Mouse (Mus musculus): Measurements from ENCODE around the gene Lef1.

Lef1 gene

DNA sequence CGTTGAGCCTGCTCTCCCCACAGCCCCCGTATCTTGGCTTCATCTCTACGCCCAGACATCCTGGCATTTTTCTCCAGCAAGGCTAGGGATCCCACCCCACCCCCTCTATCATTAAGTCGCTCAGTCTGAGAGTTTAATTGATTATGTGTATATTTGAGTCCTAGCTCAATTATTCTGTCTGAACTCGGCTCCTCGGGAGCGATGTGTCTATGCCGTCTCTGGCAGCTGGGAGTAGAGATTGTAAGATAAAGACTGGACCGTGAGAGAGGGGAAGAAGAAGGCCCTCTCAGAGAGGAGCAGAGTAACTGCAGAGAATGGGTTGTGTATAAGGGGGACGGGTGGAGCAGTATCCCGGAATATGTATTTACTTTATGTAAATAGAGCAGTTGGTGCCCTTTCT lies 80.0 kb downstream of the Lef1 start:
- no peak for DNase-seq (ENCODE audit: low spot score in 2 of 2)

DNA sequence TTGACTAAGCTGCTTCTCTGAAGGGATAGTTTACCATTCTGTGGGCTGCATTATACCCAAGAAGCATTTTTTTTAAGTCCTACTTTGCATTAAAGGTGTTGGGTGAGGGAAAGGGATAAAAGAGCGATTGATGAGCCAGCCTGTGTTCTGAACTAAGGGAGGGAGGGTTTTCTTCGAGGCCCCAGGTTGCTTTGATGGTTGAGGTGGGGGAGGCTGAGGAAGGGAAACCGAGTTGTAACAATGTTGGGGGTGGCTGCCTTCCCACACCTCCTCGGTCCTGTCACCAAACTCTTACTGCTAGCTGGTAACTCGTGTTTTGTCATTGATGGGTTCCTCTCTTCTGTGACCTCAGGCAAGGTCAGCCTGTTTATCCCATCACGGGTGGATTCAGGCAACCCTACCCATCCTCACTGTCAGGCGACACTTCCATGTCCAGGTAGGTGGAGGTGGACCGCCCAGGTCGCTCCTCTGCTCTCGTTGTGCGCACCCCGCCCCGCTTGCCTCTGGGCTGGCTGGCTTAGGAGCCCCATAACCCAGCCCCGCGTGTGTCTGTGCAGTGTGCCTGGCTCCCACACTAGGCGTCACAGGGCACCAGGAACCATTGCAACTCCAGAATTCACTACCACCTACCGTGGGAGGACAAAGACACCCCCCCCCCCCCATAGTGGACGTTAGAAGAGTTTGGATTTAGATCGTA lies 80.5 kb downstream of the Lef1 start:
- no peak for DNase-seq (ENCODE audit: low spot score in 2 of 2)

DNA sequence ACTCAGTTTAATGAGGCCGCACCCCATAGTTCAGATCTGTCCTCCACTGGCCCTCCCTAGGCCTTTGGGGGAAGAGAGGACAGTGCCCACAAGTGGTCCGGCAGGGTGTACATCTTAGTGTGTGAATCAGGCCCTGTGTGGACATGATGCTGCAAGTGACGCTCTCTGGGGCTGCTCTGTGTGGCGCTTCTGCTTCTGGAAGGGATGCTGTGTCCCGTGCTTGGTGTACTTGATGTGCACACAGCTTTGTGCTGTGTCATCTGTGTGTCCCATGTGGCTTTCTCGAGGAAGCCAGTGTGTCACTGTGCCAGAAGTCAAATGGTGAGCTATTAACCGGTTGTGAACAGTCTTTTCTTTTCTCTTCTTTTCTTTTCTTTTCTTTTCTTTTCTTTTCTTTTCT lies 81.2 kb downstream of the Lef1 start:
- no peak for DNase-seq (ENCODE audit: low spot score in 2 of 2)

DNA sequence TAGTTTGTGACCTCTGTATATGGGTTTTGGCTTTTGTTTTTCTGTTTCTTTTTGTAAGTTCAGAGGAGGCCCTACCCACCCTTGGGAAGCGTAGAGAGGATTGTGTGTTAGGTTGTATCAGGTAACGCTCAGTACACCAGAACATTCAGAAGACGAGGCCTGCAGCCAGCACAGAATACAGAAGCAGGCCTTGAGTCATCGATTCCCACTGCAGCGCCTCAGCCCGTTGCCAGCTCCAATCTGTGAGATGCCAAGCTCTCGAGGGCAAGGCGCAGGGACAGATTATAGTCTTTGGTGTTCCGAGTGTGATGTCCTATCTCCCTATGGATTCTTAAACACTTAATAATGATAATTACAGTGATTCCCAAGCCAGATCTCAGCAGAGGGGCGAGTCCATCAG lies 85.8 kb downstream of the Lef1 start:
- DNase-seq (ENCODE audit: low spot score in 2 of 2), result no peak

DNA sequence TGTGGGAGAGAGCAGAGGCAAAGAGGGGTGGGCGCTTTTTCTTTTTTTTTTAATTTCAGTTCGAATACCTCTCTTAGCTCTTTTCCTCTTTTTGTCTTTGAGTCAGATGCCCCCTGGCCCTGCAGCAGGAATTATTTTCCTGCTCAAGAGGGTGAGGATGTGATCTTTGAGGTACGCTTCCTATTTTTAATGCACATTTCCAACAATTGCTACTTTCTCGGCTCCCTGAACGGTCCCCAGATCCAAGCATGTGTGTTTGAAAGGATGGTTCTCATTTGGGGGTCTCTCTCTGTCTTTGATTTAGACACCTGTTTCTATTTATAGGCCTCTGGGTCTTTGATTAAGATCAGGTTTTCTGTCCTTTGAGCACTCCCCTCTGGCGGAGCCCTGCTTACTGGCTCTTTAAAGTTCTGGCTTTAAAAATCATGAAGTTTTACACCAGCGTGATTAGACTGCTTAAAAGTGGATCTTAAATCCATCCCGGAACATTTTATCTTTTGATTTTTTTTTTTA lies 86.3 kb downstream of the Lef1 start:
- no peak for DNase-seq (ENCODE audit: low spot score in 2 of 2)

DNA sequence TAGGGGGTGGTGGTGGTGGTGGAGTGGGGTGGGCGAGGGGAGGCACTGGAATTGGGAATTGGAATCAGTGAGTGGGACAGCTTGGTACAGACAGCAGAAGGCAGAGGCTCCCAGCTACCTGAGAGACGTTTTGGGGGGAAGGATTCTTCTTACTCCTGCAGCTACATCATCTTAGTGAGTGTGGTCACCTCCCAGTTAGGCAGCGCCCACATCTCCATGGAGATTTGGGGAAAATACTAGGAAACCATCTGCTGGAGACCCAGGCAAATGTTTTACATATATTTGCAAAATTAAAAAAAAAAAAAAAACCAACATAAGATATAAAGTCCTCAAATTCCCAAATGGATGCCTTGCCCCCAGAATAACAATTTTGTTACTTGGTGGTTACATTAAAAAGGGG lies 88.7 kb downstream of the Lef1 start:
- no peak for DNase-seq (ENCODE audit: low spot score in 2 of 2)

DNA sequence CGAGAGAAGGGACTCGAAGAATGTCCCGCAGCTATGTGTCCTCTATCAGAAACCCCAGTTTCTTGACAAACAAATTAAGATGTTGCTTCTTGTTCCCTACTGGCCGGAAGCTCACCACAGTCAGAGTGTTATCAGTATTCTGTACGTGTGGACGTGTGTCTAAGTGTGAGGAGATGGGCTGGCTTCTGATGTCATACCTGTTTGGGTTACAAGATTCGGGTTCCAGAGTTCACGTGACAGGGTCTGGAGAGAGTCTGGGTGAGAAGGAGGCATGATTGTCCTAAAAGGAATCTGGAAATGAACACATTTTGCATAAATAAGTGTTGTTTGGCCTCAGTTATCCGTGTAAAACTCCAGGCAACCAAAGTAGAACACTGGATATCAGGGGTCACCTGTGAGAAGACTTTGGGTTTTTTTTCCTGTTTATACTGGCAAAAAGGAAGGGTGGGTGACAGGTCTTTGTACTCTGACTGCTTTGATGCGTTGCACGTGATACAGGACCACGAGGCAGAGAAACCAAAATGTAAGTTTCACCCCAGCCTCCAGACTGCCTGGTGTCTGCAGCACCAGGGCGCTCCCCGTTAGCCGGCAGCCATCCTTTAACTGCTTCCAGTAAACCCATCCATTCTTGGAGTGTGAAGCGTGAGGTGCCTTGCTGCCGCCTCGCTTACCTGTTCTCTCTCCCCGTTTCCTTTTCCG lies 89.5 kb downstream of the Lef1 start:
- no peak for DNase-seq (ENCODE audit: low spot score in 2 of 2)

DNA sequence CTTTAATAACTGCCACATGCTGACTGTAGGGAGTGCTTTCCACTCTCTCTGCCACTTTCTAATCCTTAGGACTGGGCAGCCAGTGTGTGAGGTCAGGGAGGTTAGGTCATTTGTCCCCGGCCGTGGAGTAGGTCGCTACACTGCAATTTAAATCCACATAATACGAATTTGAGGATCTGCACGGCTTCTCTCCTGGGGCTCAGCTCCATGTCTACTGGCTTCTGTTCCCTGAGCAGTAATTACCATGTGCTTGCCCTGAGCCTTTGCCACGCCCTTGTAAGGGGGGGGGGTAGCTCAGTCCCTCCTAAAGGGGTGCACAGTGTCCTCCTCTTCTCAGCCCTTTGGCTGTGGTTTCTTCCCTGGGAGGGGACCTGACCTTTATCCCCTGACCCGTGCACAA lies 92.0 kb downstream of the Lef1 start:
- no peak for DNase-seq (ENCODE audit: low spot score in 2 of 2)

DNA sequence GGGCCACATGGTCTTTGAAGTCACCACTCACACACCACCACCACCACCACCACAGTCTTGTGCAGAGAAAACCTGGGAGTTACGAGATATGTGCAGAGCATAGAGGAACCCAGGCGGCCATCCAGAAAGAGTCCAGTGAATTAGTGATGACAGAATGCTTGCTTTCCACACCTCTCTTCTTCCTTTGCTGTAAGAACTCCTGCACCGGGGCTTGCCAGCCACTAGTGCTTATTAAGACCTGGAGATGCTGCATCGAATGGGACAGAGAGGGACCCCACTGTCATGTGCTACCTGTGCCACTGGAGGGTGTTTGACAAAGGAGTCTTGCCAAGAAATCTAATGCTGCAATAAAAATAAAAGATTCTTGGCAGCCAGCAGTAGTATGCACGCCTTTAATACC lies 97.6 kb downstream of the Lef1 start:
- DNase-seq (ENCODE audit: low spot score in 2 of 2), result no peak

DNA sequence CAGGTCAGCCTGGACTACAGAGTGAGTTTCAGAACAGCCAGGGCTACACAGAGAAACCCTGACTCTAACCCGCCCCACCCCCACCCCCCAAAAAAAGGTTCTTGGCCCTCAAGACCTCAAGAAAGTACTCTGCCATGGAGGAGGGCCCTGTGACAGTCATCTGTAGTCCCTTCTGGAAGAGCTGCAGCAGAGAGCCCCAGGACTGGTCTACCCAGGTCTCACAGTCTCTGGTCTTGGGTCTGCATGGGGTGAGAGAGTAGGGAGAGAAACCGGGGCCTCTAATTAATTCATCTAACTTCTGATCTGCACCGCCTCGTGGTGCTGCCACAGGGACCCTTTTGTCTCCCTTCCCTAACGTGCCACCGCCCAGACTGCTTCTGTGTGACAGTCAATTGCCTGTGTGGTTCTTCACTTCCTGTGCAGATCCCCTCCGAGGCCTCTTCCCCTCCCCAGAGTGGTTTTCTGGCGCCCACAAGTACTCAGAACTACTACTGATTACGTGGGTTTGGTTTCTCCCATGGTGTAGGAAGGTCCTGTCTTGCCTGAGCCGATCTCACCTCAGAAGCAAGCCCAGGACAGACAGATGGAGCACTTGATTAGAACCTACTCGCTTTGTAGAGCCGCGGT lies 98.1 kb downstream of the Lef1 start:
- DNase-seq (ENCODE audit: low spot score in 2 of 2), result no peak

DNA sequence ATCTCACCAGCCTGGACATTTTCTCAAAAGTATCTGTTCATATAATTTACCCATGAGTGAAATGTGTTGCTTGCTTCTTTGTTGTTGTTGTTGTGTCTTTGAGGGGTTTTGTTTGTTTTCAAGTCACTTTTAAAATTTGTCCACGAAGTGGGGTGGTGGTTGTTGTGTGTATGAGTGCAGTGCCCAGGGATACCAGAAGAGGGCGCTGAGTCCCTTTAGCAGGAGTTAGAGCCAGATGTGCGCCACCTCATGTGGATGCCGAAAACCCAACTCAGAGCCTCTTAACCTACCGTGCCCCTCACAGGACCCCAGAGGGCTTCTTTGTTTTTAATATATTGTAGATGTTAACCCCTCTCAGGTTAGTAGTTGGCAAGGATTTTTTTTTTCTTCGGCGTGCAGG lies 101.9 kb downstream of the Lef1 start:
- DNase-seq (ENCODE audit: low spot score in 2 of 2), result no peak

DNA sequence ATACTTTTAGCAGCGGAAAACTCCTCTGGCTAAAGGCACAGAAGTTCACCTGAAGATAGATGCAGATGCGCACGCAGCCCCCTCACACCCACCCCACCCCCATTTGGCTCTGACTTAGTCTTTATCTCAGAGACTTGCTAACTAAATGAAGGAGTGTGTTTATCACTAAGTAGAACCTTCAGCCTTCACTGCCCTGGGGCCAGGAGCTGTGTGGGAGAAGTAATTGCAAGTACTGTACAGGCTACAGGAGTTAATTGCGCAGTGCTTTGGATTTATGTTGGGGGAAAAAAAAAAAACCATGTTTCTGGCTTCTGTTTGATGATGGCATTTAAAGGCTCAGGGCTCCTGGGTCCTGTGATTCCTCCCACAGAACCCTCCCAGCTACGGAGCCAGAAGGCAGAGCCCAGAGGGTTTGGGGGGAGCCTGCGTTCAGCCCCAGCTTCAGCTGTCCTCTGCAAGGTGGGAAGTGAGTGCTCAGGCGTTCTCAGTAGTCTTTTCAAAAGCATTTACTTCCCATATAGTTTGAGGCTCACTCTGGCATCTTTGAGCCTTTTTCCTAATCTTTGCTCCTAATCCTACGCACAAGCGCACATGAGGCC lies 103.9 kb downstream of the Lef1 start:
- no peak for DNase-seq (ENCODE audit: low spot score in 2 of 2)

DNA sequence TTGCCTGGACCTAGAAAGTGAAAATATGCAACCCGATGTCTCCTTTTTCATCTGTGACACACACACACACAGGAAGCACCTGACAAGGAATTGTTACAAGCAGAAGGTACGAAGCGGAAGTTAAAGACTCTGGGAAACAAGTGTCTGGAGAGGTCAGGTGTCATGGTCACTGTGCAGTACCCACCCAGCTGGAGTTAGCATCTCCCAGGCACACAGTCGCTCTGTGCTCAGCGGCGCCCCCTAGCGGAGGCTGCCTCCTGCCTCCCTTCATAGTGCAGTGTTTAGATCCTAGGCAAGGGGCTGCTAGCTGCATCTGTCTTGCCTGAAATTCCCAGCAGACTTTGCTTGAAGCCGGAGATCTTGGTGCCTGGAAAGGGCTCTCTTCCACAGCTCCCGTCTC lies 104.6 kb downstream of the Lef1 start:
- peak in 1 of 2 experiments; percentile 16 for DNase-seq (ENCODE audit: low spot score in 2 of 2)

DNA sequence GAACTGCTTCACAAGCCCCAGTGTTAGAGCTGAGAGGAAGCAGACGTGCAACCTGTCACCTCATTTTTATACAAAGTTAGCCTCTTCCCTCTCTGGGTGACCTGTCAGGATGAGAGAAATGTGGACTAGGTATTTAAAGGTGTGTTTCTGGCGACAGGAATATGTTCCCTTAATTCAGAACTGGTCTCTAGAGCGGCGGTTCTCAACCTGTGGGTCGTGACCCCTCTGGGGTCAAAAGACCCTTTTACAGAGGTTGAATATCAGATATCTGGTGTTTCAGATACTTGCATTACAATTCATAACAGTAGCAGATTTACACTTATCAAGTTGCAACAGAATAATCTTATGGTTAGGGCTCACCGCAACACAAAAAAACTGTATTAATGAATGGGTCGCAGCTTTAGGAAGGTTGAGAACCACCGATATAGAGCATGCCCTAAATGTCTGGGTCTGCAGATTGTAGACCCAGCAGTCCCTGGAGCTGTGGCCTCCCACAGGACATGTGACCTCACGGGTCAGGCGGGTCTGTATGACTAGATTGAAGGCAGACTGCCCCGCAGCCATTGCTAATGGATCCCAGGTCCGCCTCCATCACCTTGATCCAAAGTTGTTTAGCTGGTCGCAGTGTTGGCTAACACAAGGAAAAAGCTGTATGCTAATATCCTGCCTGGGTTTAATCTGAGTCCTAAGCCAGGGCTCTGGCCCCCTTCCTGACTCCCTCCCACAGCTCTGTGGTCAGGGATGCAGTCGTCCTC lies 108.5 kb downstream of the Lef1 start:
- DNase-seq (ENCODE audit: low spot score in 2 of 2), result no peak

DNA sequence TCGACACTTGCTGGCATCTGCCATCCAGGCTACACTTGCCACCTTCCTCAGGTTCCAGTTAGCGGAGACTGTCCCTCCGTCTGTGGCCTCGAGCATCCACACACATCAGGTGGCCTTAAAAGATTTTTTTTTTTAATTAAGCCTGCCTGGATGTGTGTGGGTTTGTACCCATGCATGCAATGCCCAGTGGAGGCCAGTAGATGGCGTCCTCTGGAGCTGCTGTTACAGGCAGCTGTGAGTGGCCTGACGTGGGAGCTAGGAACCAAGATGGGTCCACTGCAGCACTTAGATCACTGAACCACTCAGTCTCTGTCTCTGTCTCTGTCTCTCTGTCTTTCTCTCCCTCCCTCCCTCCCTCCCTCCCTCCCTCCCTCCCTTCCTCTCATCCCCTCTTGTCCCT lies 117.8 kb downstream of the Lef1 start:
- no peak for DNase-seq (ENCODE audit: low spot score in 2 of 2)

DNA sequence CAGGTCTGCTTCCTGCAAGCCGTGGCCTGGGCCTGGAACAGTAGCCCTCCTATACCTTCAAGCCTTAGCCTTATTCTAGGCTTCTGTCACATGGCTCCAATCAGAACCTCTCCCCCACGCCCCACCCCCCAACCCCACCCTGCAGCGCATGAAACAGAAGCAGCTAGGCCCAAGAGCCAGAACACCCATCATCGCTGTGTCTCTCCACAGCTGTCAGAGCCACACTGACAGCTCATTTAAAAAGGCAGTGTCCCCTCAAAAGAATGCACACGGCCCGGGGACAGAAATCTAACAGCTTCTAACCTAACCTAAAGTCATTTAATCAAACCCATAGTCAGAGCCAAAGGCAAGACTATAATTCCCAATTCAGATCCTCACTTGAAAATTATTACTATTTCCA lies 126.8 kb downstream of the Lef1 start:
- no peak for DNase-seq (ENCODE audit: low spot score in 2 of 2)

DNA sequence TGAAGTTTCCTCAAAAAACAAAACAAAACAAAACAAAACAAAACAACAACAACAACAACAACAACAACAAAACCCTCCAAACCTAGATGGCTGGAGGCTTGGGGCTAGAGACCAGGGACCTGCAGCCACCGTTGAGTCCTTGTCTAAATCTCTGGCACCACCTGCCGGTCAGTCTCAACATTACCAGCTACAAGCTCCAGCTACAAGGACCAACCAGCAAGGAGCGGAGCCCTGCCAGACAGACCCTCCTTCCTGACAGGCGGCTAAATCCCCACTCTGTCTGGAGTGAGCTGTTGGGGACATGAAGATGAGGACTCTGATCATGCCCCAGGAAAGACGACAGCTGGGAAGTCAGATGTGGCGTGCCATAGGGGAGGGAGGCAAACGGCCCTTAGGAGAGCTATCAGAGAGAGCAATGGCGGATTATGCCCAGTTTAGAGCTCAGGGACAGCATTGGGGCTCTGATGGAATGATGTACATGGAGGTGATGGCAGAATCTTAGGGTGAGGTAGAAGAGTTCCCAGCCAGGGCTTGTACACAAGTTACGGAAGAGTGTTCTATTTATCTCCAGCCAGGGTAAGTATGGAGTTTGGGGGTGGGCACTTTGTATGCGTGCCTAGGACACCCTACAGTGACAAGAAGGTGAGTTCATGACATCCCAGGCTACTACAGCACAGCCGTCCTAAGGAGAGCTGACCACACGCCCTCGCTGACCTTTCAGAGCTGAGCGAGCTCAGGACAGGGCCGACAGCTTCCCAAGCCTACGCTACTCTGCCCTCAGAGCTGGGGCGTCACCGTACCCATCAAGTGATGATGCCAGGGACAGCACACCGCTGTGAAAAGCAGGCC lies 127.7 kb downstream of the Lef1 start:
- peak; percentile 52 to 58 for DNase-seq (ENCODE audit: low spot score in 2 of 2)

DNA sequence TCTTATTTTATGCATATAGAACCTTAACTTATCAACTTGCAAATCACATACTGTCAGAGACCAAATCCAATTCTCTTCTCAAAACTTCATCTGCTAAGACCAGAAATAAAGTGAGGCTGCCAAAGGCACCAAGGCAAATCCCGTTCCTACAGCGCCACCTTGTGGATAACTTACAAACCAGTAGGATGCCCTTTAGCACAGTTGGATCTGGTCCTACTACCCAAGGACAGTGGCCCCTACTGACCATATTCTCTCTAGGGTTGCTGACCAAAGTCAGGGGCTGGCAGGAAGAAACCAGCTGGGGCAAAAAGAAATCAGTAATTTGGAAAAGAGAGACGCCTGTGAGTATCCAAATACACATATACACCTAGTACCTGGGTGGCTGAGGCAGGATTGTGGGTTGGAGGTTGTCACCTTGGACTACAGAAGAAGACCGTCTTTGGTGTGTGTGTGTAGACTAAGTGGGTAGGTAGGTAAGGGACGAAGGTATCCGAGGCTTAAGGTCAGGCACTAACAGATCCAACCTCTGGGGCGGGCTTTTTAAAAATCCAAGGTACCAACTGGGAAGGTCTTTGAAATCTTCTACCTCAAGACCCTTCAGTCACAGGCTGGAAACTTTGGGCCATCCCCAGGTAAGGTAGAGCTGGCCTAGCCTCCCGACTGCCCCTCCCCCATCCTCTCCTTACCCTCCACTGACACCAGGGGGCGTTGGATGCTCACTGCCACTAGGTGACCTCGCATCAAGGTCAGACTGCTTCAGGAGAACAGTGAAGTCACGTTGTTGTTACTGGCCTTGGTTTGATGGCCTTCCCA lies 135.7 kb downstream of the Lef1 start:
- DNase-seq (ENCODE audit: low spot score in 2 of 2), result no peak

DNA sequence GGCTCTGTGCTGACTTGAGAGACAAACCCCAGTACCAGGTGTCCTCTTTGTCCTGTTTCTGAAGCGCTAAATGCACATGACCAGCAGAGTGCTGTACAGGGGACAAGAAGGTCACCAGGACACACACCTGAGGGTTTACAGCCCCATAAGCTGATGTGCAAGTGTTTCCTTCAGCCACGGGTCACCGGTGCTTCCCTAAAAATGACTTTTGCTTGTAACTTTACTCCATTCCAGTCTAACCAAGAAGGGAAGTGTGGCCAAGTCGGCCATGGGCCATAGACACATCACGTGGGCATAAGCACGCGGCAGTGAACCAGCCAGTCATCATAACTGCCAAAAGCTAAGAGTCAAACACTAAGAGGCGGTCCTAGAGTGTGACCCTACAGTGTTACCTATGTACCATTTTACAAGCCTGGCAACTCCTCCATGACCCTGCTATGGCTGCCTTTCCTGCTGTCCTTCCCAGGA lies 136.3 kb downstream of the Lef1 start:
- DNase-seq (ENCODE audit: low spot score in 2 of 2), result peak in 1 of 2 experiments; percentile 36

DNA sequence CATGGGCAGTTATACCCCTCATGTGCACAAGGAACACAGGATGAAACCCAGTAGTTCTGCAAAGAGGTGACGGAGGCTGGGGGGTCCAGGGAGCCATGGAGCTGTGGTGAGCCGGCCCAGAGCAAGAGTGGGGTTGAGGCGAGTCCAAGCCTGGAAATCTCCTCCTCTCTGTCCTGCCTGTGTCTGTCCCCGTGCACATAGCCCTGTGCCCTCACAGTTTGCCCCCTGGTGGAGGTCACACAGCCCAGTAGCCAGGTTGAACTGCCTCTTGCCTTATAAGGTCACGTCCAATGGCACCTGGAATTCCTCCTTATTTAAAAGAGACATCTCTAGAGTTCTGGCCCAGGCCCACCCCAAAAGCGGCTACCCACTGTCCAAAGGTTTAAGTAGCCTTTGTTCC lies 137.2 kb downstream of the Lef1 start:
- DNase-seq (ENCODE audit: low spot score in 2 of 2), result no peak
